Mouse (Mus musculus): ENCODE data around the gene Entpd1.
A peak's percentile ranks its signal among the peaks of the same experiment; 100 is the strongest.
"Not testable (repeated sequence)": the region's sequence is repeated elsewhere in the genome, so short reads cannot be mapped to it uniquely, and the experiment has no call there.

Entpd1 gene

DNA sequence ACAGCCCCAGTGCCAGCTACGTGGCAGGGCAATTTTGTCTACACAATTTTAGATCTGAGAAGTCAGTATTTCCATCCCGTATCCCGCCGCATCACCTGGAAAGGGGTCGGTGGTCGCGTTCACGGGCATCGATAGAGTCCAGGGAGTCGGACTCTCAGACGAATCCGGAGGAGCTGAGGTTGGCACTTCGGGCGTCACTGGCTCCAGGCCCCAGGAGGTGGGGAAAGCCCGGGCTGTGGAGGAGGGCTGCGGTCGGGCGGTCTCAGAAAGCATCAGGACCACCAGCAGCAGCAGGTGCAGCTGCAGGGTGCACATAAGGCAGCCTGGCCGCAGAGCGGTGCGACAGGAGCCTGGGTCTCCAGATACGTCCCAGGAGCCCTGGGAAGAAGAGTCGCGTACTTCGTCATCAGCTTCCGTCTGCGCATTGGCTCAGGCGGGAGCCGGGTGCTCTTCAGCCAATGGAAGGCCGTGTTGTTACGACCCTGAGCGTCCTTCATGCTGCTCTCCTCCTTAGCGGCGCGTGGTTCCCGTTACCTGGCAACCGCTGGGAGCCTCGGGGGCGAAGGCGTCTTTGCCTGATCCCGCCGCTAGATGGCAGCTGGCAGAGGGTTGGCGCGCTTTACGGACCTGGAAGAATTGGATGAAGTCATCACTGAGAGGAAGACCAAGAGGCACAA, at the start of gene Entpd1, which contains the start of gene Tctn3:
Gene Entpd1, plus strand, starts transcription at position 537 of the 677 bp plus-strand sequence.
Gene Tctn3, minus strand, starts transcription at position 404 of the 677 bp plus-strand sequence.
- DNase-seq = peak; percentile 94 to 96

DNA sequence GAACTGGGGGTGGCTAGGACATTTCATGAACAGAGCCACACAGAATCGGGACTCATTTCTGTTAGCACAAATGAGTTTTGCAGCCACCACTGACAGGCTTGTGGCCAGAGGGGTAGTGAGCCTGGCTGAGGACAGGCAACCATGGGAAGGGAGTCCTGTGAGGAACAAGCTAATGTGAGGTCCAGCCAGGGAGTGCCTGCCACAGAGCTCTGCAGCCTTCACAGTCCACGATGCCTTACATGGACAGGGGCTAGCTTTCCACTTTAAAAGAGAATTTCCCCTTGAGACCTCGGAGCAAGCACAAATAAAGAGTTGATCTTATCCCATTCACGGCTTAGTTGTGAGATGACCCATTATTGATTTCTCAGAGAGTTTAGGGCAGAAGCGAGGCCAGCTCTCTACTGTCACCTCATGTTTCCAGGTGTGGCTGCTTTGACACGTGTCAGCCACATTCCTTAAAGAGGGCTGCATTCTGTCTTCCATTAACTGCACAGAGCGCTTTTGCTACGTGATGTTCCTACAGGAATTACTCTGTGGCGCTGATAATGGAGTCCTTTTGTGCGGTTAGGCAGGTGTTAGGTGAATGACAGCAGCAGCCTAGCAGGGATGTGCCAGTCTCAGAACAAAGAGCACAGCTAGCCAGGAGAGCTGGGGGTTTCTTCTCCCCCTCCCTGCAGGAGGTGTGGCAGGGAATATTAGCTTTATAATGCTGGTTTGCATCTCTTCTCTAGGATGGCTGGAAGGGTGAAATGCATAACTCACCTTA, 48.1 kb upstream of the Entpd1 start:
- no peak for DNase-seq

DNA sequence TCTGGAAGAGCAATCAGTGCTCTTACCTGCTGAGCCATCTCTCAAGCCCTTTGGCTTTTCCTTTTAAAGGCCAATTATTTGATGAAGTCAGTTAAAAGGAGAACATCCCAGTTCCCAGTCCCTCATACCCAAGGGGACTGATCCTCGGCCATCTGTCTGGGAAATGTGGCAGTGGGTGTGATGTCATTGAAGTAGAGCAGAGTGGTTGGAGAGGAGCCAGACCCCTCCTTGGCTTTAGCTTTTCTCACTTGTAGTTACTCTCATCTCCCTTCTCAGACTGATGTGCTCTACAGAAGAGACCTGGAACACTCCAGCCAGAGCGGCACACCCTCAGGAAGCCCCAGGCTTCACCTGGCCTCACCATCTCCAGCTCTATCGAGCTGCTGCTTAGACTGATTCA, 44.5 kb upstream of the Entpd1 start:
- peak; percentile 39 to 43 for DNase-seq

GRCm38 (mm10) chr19:40570726-40571125, 41.4 kb upstream of the Entpd1 start:
- DNase-seq = no peak

DNA sequence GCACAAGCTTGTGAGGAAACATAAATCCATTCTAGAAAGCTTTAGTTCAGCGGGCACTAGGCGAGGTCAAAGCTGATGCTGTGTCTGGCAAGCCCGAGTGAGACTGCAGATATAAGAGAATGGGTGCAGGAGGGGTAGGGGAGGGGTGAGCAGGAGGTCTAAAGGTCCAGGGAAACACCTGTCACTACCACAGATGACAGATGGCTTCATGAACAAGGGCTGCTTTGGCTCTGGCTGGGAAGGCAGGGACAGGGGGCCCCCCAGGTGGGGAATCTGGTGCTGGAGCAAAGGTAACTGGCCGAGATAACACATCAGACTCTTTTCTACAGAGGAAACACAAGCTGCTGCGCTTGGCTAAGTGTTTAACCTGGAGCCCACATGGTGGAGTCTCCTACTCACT, 36.7 kb upstream of the Entpd1 start:
- DNase-seq = peak; percentile 30 to 40

DNA sequence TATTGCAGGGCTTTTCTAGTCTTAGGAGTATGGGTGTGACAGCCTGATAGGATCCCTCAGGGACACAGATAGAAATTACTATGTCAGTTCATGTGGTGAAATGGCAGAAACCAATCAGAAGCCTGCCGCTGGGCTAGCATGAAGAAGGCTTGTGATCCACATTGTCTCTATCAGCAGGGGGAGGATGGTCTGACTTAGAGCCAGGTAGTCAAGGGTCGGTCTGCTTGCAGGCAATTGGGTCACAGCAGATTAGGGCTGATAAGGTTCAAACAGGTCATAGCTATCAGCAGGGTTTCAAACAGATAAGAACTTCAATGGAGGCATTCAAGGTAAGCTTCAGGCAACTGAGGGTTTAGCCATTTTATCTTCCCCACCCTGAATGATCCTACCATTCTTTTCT, 31.3 kb upstream of the Entpd1 start:
- no peak for DNase-seq

- no peak for DNase-seq
Measured at GRCm38 (mm10) chr19:40581662-40582061, 30.5 kb upstream of the Entpd1 start.

DNA sequence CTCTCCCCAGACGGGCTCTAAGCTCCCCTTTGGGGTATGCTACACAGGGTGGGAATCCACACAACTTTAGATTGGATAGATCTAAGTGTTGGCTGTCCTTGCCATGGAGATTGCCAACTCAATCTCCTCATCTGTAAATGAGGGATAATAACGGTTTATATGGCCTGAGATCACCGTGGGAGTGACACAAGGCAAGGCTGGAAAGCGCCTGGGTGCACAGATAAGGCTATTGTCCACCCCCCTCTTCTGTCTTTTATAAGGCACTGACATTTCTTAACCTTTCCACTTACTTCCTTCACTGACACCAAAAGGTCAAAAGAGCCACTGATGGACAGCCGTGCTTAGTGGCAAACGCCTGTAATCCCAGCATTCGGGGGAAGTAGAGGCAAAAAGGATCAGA, 25.3 kb upstream of the Entpd1 start:
- no peak for DNase-seq

DNA sequence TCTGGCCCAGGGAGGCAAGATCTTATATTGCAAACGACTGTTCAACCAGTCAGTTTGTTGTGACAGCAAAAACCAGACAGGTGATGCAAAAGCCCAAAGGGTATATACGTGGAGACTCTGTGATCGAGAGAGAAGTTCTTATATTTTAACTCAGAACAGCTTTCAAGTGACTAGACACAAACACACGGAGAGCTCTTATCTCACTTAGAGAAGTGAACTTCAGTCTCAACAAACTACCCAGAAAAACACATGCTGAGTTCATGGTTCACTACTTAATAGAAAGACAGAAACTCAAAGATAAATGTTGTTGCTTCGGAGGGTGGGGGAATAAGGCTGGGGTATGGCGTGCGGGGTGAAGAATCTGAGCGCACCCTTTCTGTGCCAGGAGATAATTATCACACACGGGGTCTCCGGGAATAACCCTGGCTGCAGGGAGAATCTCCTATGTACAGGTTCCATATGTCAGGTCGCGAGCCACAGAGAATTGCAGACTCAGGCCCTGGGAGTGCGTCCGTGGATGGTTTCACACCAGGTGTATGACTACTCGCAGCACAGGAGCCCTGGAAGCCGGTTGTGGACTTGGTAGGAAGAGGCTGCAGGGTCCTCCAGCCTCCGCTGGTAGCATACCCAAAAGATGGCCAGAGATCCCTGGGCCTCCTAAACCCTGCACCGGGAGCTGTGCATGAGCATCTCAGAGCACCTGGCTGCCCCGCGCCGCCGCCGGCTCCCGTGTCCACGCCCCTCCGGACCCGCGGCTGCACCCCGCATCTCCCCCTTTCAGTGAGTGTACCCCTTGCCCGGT, 24.5 kb upstream of the Entpd1 start:
- no peak for DNase-seq

DNA sequence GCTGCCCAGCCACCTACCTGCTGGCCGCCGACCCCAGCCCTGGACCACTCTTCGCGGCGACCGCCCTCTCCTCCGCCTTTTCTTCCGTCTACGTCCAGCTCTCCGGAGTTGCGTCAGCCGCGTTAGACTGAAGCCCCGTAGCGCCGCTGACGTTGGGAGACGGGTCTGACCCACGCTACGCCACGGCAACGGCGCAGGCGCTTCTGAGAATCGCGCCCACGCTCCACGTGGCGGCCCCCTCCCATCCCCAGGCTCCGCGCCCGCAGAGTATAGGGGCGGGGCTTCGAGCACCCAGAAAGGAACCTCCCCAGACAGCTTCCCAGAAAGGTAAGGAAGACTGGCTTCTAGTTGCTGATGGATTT, 23.9 kb upstream of the Entpd1 start, which contains the start of gene Aldh18a1:
Gene Aldh18a1, minus strand, starts transcription at position 171 of the 362 bp plus-strand sequence.
- peak; percentile 94 to 95 for DNase-seq

DNA sequence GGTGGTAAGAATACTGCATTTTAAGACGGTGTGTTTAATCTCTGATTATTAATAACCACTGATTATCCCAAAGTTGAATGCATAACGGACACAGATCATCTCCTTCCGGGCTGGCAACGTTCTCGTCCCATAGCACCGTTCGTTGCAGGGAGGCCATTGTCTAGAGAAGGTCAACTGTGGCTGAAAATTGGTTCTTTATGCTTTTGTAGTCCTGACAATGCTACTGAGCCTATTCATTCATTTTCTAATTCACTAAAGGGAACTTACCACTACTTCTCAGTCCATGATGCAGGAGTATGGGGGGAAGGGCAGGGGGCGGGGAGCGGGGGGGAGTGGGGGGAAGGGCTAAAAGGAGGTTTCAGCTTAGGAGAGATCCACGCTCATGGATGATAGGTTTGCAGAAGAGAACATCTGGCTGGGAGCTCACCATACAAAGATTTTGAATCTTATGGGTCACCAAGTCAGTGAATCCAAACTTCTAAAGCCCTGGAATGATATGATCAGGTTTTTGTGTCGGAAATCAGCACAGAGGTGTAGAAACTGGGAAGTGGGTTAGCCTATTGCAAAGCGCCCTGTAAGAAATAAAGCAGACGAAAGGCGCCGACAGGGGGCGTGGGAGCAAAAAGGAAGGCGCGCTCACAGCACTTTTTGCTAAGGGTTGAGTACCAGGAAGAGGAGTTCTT, 23.2 kb upstream of the Entpd1 start:
- DNase-seq = peak; percentile 83 to 84

GRCm38 (mm10) chr19:40589530-40589880, 22.7 kb upstream of the Entpd1 start:
- no peak for DNase-seq

GRCm38 (mm10) chr19:40595231-40595630, 16.9 kb upstream of the Entpd1 start:
- no peak for DNase-seq

- no peak for DNase-seq
Measured at GRCm38 (mm10) chr19:40595831-40596230, 16.3 kb upstream of the Entpd1 start.

DNA sequence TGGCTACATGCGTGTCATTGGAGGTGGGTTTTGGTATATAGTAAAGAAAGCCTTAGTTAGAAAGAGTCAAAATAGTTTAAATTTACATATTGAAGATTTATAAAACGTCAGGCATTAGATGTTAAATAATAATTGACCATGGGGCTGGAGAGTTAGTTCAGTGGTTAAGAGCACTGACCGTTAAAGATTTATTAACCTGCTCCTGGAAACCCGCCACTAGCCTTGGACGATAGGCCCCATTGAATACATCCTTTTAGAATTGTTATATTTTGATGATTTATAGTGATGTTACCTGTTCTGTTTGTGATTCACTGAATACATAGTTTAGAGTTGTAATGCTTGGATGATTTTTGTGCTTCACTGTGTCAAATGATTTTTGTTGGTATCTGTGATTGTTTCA, 11.3 kb upstream of the Entpd1 start:
- not testable (repeated sequence) for DNase-seq

- no peak for DNase-seq
Measured at GRCm38 (mm10) chr19:40601870-40602269, 10.3 kb upstream of the Entpd1 start.

DNA sequence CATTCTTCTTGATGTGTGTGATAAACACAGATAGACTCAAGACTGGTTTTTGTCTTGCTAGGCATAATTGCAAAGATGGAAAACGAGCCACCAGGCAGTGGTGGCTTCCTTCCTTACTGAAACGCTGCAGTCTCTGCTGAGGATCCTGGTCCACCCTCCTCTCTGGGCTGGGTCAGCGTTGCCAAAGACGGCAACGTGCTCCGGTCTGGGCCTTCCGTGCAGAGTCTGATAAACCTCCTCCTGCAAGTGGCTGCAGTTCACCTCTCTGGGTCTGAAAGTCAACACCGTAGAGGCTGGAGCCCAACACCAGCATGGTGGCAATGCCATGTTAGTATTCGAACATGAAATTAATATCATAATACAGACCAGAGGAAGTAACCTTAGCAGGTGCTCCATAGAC, 7.0 kb upstream of the Entpd1 start:
- DNase-seq = no peak

- DNase-seq = no peak
Measured at GRCm38 (mm10) chr19:40607676-40608075, 4.5 kb upstream of the Entpd1 start.

DNA sequence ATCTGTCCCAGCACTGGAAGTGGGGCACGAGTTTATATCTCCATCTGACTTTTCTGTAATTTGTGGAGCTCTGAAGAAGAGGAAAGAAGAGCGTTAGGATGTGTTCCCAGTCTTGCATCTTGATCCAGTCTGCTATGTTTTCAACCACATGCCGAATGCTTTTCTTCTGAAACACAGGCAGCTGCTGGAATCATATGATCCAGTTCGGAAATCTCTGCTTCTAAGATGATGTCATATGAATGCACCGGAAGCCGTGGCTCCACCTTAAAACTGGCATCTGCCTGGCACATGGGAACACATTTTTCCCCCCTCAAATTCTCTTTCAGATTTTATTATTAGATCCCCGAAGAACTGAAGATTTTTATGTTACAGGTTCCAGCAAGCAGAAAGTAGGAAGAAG, 2.6 kb downstream of the Entpd1 start:
- no peak for DNase-seq

DNA sequence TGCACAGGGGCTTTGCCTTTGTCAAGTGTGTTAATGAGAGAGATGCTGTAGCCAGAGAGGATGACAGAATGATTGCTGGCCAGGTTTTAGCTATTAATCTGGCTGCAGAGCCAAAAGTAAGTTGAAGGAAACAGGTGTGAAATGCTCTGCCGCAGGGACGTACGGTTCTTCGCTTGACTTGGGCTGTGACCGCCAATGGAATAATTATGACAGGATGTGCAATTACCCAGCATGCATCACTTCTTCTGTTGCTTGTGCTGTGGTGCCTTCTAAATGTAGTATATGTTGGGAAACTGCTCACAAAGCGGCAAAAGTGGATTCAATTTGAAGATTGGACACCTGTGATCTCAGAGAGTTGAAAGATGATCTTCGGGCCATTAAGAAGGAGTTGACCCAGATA, 3.9 kb downstream of the Entpd1 start:
- no peak for DNase-seq

- DNase-seq = not testable (repeated sequence)
Measured at GRCm38 (mm10) chr19:40621616-40622015, 9.4 kb downstream of the Entpd1 start.

GRCm38 (mm10) chr19:40625935-40626334, 13.8 kb downstream of the Entpd1 start:
- no peak for DNase-seq

DNA sequence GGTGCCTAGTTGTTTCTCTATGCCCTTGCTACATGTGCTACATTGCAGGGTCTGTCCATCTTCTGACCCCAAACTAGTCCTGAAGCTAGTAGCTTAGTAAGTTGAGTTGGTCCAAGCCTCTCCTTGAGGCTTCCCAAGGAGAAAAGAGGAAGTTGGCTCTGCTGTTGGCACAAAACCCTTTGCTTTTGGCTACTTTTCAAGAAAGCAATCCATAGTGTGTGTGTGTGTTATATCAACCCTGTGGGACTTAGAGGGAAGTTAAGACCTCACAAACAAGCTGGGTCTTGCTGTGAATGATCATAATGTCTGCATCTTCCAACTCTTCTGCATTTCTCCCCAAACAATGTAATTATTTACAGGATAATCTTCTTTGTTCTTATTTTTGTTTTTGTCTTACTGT, 16.8 kb downstream of the Entpd1 start:
- no peak for DNase-seq

Data from cerebellum, postnatal 36 days (tissue).